Mouse (Mus musculus): ENCODE data around the gene Slamf6.
"Not testable (repeated sequence)": the region's sequence is repeated elsewhere in the genome, so short reads cannot be mapped to it uniquely, and the experiment has no call there.

Slamf6 gene

DNA sequence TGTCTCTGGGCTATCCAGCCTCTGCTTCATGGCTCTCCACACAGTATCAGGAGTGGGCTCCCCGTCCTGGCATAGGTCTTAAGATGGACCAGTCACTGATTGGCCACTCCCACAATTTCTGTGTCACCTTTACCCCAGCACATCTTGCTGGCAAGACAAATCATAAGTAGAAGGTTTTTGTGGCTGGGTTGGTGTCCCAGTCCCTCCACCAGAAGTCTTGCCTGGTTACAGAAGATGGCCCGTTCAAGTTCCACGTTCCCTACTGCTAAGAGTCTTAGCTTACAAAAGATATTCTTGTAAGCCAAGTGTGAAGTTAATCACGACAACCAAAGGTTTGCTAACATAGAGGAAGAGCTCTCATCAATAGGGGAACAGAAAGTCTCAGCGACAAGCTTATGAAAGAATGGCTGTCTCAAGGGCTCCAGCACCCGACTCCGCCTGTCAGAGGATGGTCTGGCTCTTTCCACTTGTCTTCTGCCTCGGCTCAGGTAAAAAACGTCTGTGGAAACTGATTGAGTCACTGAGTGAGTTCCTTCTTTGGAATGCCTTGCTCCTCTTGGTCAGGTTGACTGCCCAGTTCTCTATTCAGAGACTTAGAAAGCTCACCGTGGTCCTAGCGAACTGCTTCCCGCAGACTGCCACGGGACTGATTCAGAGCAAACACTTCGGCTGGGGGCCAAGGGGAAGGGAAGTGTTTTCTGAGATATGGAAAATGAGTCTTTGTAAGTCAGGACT is at the start of gene Slamf6:
Gene Slamf6 (plus strand): TSS at position 211 of the 735 bp plus-strand sequence.
- DNase-seq (ENCODE audit: low read depth, low spot score): no peak

DNA sequence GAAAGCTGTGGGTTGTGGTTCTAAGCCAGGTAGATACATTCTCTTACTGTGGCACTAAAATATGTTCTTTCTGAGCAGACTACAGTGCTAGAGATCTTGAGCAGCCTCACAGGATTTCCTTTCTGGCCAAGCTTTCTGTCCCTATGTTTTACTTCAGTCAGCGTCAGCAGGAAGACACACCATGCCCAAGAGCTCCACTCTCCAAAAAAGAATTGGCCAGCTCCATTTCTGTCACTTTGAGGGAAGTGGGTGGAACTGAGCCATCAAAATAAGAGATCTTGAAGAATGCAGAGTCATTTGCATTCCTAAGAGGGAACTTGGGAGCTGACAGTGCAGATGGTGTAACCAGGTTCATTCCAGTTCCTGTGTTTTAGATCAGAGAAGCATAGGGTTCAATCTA is 30.3 kb upstream of the Slamf6 start:
- DNase-seq (ENCODE audit: low read depth, low spot score): no peak

DNA sequence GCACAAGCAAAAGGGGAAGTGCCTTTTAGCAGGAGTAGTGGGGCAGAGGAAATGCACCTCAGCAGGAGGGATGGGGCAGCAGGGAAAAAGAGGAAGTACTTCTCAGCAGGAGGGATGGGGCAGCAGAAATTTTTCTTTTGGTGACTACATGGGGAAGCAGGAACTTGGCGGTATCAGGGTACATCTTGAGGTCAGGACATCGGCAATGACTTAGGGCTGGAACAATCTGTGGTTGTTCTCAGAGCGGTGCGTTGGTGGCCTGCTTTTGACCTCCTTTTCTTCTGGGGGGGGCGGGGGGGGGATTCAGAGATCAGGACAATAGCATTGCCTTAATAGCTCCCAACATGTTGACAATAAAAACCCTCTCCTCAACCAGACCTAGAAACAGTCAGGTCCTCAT is 22.0 kb upstream of the Slamf6 start, which contains the start of gene Gm10521:
Gene Gm10521 (plus strand): TSS at position 301 of the 400 bp plus-strand sequence.
- not testable (repeated sequence) for DNase-seq (ENCODE audit: low read depth, low spot score)

DNA sequence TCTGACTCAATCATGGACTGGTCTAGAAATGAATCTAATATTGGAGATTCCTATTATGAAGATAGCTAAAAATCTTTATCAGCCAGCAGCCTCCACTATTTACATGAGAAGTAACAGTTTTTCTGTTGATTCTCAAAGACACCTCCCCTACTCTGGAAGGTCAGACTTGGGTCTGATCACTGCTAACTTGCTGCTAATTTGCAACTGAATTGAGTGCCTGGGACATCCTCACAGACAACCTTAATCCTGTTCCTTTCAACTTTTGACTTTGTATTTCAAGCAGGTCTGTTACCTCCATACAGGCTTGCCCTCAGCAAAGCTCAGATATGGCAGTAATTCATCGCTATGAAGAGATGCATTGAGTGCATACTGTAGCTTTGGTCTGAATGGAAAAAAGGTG is 13.3 kb upstream of the Slamf6 start:
- DNase-seq (ENCODE audit: low read depth, low spot score): no peak

DNA sequence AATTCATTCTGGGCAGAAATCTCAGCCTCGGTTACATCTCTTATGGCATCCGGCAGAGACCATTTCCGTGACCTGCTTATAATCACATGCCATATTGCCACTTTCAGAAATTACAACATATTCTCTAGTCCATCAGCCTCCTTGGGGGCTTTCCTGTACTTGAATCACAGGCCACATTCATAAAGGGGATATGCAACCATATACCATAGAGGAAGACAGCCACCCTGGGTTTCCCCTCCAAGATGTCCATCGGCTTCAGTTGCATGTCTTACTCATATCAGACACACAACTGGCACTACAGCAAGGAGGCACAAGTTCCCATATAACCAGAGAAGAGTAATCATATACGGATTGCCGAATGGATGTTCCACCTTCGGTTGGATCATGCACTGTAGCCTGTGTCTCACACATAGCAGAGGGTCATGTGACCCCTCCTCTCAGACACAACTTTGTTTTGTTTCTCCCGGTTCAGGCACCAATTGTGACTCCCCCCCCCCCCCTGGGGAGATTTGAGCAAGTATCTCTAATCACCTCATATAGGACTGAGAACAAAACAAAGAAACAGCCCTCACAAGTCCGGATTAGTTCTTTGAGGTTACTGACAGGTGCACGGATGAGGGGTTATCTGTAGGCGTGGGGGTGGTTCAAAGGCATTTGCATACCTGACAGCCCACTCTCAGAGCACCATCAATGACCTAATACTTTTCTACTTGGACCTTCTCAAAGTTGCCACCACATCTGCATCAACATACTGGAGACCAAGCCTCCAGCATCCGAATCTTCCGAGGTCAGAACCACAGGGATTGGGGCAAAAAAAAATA is 1.5 kb upstream of the Slamf6 start:
- DNase-seq (ENCODE audit: low read depth, low spot score): no peak

DNA sequence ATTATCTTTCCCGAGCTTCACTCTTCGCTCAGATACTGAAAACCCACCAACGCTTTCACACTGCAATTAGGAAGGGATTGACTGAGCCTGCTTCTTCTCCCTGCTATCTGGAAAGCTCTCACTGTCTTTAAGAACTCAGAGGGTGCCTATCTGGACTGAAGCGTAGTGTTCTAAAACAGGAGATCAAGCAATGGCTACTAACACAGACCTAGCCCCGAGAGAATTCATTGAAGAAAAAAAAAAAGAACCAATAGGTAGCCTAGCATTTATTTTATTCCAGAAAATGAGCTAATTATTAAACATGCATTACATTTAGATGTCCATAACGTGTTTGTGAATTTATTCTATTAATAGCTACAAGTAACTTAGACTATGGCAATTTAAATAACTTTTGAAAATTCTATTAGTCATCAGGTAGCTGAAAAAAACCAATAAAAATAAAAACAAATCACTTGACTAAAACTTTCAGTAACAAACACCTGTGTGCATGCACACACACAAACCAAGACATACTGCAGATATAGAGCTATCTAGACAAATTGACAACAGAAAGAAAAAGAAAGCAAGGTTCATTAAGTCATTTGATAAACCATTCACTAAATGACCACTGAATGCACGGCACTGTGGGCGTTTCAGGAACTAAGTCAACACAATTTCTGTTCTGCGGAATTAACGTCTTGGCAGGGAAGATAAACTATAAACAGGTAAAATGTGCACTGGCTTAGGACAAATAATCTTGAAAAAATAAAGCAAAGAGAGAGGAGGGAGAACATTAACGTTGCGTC is 1.0 kb downstream of the Slamf6 start:
- DNase-seq (ENCODE audit: low read depth, low spot score): no peak

DNA sequence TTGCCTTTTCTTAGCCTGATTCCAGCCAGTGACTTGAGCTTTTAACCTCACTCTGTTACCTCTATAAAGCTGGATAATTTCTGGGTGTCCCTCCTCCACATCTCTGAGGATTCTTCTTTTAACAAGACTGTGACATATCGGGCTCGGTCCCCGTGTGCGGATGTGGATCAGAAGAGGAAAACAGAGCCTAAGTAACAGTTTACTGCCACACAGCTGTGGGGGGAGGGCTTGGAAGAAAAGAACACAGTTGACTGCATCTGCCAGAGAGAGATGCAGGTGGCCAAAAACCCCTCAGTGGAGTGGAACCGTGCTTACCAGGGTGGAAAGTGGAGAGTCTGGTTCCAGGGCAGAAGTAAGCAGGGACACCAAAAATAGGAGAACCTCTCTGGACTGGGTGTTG is 1.9 kb downstream of the Slamf6 start:
- DNase-seq (ENCODE audit: low read depth, low spot score): no peak

DNA sequence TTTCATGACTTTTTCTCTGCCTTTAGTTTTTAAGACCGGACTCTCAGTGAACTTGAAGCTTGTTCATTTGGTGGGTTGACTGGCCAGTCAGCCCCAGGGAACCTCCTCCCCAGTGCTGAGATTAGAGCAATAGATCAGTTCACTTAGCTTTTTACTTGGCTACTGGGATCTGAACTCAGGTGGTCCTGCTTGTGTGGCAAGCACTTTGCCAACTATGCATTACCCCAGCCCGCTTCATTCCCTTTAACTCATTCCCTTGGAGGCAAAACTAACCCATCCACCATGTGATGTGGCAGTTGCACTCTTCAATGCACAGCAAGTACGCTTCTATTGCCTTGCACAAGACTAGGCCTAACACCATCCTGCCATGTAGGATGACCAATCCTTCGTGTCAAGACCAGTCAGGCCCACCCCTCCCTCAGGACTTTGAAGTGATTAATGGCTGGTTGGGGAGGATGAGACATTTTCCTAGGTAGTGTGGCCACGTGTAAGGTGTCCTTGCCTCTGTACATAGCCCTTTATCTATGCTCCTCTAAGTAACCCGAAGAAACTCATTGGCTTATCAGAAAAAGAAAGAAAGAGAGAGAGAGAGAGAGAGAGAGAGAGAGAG is 2.7 kb downstream of the Slamf6 start:
- no peak for DNase-seq (ENCODE audit: low read depth, low spot score)

DNA sequence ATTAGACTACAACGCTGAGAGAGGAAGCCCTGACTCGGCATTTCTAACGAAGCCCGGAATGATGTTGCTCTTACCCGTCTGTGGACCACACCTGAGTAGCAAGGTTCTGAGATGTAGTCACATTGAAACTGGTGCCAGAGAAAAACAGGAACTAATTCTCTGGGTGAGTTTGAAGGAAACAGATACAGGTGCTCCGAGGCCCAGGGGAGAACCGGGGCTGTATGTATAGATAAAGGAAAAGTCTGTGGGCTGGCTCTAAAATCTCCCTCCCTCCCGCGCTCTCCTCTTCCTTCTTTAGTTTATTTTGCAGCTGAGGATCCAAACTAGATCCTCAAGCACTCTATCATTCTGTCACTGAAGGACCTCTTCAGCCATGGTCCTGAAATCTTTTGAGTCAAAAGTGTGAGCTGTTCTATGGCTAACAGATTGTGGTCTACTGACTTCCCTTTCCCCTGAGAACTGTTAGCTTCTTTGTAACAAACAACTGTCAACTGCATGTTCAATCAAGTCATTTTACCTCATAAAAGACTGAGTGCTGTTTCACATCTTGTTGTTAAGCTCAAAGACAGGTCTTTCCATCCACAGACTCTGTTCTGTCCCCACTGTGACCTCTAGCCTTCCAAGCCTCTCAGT is 3.8 kb downstream of the Slamf6 start:
- no peak for DNase-seq (ENCODE audit: low read depth, low spot score)

DNA sequence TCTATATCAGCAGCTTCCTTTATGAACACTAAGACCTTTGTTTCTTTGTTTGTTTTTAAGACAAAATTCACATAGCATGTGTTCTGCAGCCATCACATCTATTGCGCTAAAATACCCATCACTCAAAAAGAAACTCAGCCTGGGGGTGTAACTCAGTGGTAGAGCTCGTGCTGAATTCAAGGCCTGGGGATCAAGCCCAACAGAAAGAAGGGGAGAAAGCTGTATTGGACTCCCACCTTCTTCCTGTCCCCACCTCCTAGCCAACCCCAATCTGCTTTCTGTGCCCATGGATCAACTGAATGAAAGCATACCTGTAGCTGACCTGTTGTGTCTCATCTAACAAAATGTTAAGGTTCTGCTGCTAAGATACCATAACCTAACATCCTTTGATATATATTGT is 4.3 kb downstream of the Slamf6 start:
- no peak for DNase-seq (ENCODE audit: low read depth, low spot score)

DNA sequence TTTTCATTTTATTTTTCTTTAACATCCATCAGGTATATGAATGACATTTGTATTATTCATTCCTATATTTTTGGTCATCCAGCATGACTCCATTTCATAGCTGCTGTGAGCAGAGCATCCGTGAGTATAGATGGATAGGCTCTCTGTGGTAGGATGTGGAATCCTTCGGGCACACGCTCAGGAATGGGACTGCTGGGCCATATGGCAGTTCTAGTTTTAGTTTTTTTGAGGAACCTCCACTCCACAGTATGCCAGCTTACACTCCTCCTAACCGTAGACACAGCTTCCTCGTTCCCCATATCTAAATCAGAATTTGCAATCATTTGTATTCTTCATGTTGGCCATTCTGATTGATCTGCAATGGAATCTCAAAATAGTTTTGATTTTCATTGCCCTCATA is 5.5 kb downstream of the Slamf6 start:
- DNase-seq (ENCODE audit: low read depth, low spot score): no peak

DNA sequence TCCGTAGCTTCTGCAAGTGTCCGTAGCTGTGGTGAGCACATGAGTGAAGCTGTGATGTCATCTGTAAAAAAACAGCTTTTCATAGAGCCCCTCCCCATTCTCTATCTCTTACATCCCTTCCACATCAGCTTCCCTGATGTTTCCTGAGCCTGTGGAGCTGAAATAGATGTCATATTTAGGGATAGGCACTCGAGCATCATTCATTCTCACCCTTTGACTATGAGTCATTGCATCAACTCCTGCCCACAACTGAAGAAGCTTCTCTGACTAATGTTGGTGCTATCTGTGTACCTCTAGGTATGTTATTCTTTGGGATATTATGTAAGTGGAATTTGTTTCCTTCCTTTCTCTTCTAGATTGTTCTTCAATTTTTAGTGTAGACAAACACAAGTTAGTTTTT is 7.6 kb downstream of the Slamf6 start:
- DNase-seq (ENCODE audit: low read depth, low spot score): no peak

DNA sequence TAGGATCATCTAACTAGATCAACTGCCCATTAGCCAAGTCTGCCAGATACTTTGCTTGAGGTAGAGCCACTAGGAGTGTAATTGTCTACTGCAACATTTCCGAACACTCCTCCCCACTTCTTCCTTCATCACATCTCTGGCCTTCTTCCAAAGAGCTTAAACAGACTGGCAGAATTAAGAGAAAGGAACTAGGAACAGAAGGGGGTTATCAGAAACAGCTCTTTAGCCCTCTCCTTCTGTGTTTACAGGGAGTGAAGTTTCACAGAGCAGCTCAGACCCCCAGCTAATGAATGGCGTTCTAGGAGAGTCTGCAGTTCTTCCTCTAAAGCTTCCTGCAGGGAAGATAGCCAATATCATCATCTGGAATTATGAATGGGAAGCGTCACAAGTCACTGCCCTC is 16.5 kb downstream of the Slamf6 start:
- no peak for DNase-seq (ENCODE audit: low read depth, low spot score)

DNA sequence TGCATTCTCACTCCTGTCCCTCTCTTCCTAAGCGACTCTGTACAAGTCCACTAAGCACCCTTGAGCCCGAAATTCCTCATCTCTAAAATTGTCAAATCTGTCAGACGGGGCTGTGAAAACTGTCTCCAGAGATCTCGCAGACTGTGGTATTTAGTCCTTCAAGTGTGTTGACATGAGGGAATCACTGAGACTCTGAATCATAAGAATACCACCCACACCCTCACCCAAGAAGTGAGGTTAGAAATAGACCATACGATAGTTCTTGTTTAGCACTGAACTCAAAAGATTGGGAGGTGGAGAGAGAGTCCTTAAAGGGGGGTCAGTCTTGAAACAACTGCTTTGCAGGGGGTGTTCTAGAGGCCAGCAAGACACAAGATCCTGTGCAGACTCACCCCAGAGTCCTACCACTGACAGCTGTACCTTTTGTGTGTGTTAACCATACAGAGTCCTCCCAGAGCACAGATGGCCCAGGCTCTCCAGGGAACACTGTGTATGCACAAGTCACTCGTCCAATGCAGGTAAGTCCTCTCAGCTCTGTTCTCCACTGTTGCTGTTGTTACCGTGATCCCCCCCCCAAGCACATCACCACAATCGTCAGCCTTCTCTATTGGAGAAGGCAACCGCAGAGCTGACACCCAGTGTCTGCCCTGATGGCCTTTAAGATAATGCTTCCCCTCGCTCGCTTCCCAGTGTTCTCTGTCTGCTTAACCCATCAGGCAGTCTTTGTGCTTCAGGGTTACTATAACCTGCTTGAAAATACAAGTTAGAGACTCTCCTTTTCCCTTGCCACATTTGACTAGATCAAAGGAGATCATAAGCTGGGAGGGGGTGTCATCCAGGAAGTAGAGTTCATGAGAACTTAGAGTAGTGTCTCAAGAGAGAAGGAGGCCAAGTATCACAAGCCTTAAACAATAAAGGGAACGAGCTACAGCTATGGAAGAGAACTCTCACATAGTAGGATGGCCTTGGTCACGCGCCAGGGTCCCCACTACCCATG is 21.9 kb downstream of the Slamf6 start:
- no peak for DNase-seq (ENCODE audit: low read depth, low spot score)

DNA sequence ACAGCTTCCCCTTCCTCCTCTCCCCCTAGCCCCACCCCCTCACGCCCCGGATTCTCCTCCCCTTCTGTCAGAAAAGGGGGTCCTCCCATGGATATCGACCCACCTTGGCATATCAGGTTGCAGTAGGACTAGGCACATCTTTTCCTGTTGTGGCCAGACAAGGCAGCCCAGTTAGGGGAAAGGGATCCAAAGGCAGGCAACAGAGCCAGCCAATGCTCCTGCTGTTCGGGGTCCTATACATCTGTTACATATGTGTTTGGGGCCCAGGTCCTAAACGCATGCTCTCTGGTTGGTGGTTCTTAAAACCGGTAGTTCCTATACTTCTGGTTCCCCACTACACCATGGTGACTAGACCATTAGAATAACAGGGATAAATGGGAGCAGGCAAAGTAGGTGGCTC is 23.3 kb downstream of the Slamf6 start:
- no peak for DNase-seq (ENCODE audit: low read depth, low spot score)

DNA sequence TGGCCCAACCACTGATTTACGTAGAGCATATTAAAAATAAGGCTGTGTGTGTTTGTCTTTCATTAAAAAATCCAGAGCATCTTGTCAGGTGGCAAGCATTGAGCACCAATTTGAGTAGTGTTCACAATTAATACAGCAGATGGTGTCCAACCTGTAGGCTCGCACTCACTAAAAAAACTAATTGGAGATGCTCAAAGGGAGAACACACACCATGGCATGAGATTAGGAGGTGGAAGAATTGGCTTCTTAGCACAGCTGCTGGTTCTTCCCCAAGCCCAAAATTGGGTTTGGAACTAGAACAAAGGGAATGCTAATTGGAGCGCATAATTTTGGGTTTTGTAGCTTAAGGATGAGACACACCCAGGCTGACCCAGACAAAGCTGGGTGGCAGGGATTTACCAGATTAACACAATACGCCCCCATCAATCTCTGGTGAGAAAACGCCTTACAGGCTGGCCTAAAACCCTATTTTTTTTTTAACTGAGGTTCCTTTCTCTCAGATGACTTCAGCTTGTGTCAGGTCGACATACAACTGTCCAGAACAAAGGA is 29.2 kb downstream of the Slamf6 start:
- no peak for DNase-seq (ENCODE audit: low read depth, low spot score)

DNA sequence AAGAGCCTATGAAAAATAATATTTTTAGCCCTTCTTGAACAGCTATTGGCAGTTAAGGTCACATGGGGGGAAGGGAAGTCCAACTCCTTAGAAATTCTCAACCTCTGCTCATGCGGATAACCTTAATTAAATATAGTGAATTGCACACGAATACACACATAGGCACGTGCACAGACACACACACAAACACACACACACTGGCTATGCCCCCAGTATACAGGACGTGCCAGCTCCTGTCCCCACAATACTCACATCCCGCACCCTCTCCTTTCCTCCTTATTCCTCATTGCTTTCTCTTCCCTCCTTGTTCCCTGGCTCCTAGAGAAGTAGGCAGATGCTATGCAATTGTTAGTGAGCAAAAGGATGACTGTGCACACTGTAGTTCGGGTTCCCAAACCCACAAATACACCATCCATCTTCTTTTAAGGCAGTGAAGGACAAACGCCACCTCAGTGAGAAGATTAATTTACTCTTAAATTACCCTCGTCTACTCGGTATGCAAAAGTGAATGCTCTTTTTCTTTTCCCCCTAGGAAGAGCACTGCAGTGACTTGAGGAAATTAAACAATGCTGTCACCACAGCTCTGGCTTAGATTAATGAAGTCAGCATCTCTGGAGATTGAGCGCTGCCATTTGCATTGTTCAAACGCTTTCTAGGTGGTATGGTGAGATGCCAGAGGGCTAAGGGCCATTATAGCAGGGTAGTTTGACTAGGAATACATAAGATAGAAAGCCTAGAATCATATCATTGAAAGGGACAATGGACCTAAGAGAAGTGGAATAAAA is 31.0 kb downstream of the Slamf6 start:
- DNase-seq (ENCODE audit: low read depth, low spot score): no peak

DNA sequence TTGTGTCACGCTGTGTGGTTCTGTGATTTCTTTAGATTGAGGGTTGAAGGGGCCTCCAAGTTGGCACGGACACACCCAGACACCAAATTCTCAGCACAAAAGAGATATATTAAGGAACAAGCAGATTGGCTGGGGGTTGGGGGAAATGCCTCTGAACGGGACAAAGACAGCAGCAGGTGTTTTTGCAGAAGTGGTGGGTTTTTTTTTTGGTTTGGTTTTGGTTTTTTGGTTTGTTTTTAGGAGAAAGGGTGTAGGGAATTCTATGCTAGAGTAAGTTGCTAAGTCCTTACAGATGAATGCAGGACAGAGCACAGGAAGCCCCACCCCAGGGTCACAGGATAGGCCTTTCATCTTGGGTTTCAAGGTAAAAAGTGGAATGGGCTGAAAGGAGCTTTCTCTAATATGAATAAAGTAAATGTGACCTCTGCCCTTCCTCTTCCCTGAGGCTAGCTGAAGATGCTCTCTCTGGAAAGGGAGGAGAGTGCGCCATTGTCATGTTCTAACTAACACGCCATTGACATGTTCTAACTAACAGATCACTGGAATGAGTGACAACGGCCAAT is 31.7 kb downstream of the Slamf6 start:
- no peak for DNase-seq (ENCODE audit: low read depth, low spot score)

DNA sequence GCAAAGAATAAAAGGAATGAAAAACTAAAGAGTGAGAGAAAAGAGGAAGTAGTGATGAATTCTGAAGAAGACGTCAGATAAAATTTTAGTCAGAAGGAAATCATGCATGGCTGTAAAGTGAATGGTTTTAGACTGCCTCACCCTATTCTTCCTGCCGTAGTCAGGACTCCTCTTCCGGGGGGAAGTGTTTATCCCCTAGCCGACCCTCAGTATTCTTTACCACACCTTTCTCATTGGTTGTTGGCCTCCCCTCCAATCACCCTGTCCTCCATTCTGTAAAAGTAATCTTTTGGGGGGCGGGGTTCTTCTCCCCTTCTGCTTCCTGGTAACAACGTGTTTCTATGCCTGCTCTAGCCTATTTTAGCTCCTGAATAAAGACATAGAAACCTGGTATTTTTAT is 37.8 kb downstream of the Slamf6 start:
- DNase-seq (ENCODE audit: low read depth, low spot score): no peak

Measured in forelimb bud, embryonic 11.5 days (tissue).